Mouse (Mus musculus) Patski (cell line): ENCODE results near the gene Sgpp2. TPM values are rescaled to one million over a fixed set of nuclear protein-coding genes. Genes with fewer than 3 reads are reported as not detected.
A peak's percentile ranks its signal among the peaks of the same experiment; 100 is the strongest.

Source experiments
- ATAC-seq: fragments of 100-300 bp; one replicate; pipeline ENCODE4 v1.8.0; 2021
- CTCF ChIA-PET: fragments of 350-600 bp; sonication (Branson Sonifier 250); formaldehyde crosslinking; loops from one replicate; lab custom pipeline; 2022; ENCODE audit warnings: inconsistent platforms; lab: Charles Lee
- POLR2A ChIA-PET: fragments of 350-600 bp; sonication (Branson Sonifier 250); formaldehyde crosslinking; loops from one replicate; lab custom pipeline; 2022; ENCODE audit warnings: antibody characterized with exemption, inconsistent platforms; lab: Charles Lee
- DNase-seq: peaks from one replicate; pipeline ENCODE4 v3.0.0-alpha.2; 2011; ENCODE audit warnings: low read depth, low spot score
- H3K27me3 ChIP-seq: fragments of 371-371 bp; one replicate; pipeline ENCODE4 v1.5.1; 2021
- CTCF ChIP-seq: fragments of 100-300 bp; IDR thresholded peaks from one replicate; pipeline ENCODE4 v1.5.1; 2021
- in situ Hi-C: fragments of 300-500 bp; cut with MboI; formaldehyde crosslinking; loops from 3 replicates; pipeline ENCODE4 v1.11.1; 2018; ENCODE audit warnings: low pct_unique_long_range_greater_than_20kb, mixed read lengths
- polyA plus RNA-seq: library from polyadenylated mRNA; unstranded; gene quantifications from one replicate; pipeline ENCODE4 v1.2.3, GENCODE M21; 2021

The Sgpp2 gene
- polyA plus RNA-seq, 1 experiment from 2014 or later, result 0.09 TPM

DNA sequence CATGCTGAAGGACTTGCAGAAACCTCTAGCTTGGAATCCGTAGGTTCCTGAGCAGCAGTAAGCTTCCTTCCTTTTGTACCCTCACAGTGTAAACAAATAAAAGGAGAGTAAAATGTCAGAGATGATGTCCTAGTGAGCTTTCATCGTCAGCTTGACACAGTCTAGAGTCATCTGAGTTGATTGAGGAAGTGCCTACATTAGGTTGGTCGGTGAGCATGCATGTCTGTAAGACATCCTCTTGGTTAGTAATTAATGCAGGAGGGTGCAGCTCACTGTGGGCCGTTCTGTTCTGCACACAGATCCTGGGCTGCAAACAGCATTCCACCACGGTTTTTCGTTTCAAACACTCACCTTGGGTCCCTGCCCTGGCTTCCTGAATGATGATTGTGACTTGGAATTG lies 60.0 kb downstream of the Sgpp2 start:
- no peak for TF ChIP-seq CTCF
- DNase-seq (no peak), ATAC-seq (no peak)
- H3K27me3 ChIP-seq, result no peaks in the 10 kb centered on the region
- ChIA-PET CTCF (no interaction called here), POLR2A (no interaction called here)
- in situ Hi-C loops, result no loop called here

DNA sequence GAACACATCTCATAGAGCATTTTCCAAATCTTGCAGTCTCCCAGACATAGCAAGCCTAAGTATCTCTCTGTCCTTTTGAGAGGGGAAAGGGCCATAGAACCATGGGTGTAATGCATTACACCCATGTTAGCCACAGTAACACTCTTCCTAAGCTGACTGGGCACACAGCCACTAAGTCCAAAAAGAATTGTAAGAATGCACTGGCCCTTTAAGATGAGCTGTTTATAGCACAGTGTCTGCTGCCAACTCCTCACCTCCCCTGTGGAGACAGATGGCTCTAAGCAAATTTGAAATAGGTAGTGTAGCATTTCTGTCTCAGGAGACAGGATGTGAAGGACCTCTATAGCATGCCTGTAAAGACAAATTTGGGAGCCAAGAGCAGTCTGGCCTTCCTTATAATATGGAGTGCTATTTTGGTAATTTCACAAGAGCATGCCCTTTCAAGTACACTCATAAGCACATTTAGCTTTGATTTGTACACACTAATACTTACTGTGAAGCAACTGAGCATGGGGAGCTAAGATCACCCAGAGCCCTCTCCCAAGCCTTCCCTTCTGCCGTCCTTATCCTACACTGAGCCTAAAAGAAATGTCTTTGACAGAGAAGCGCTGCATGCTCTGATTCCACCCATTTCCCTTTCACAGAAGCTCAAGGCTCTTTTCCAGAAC lies 61.6 kb downstream of the Sgpp2 start:
- no peaks in the 10 kb centered on the region for H3K27me3 ChIP-seq
- ATAC-seq, result peak; percentile 58
- DNase-seq, result peak; percentile 54
- POLR2A ChIA-PET, result interaction anchor here (1.5 kb wide), 1 partner anchor 16 kb away, joined by 6 read pairs; no protein-coding TSS in a partner anchor
- TF ChIP-seq CTCF, result no peak
- in situ Hi-C loops, result no loop called here
- CTCF ChIA-PET, result interaction anchor here (0.7 to 1.9 kb wide), 4 partner anchors 10 to 117 kb away, joined by 3 to 9 read pairs (median 3); no protein-coding TSS in a partner anchor

DNA sequence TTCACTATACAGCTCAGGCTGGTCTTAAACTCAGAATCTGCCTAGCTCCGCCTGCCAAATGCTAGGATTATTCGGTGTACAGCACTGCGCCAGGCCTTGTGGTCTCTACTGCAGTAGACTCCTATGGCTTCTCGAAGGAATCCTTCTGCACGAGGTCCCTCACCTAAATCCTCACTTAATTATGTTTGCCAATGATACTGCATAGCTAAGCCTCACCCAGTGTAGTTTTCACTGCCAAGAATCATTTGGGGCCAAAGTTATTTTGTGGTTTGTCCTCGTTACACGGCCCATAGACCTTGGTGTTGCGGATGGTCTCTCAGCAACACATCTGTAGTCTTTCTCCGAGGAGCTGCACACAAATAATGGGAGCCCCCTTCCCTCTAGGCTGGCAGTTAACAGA lies 62.2 kb downstream of the Sgpp2 start:
- in situ Hi-C loops, result no loop called here
- DNase-seq (peak; percentile 62), ATAC-seq (peak; percentile 57)
- no peak for TF ChIP-seq CTCF
- ChIA-PET CTCF (interaction anchor here (1.0 to 1.9 kb wide), 3 partner anchors 9 to 42 kb away, joined by 3 to 9 read pairs (median 3); no protein-coding TSS in a partner anchor), POLR2A (interaction anchor here (1.5 kb wide), 1 partner anchor 16 kb away, joined by 6 read pairs; no protein-coding TSS in a partner anchor)
- H3K27me3 ChIP-seq, result no peaks in the 10 kb centered on the region

DNA sequence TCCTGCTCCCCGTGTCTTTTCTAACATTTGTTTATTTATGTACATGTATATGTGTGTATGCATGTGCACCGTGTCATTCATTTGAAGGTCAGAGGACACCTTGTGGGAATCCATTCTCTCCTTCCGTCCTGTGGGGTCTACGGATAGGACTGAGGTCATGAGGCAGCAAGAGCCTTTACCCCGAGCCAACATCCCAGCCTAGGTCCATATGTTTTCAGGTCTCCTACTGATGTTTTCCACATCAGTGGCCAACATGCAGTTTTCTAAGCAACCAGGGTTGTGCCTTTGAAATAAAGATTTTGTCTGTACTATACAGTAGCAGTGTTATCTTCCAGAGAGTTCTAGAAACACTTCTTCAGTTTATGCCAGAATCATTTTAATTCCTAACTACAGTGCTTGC lies 63.7 kb downstream of the Sgpp2 start:
- no peaks in the 10 kb centered on the region for H3K27me3 ChIP-seq
- CTCF ChIA-PET, result no interaction called here
- no peak for TF ChIP-seq CTCF
- POLR2A ChIA-PET, result no interaction called here
- no peak for DNase-seq
- no peak for ATAC-seq
- in situ Hi-C loops, result no loop called here

DNA sequence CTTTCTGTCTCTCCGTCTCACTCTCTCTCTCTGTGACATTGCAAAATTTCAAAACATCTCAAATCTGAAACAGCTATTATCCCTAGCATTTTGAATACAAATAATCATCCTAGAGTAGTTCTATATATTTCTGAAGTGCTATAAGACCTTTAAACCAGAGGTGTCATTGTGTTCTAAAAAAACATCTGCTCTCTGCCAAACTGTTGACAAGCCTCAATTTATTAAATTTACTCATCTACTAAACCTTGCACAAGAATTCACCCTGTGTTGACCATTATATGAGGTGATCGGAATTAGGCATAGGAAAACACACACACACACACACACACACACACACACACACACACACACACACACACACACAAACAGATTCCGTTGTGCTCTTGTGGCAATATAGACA lies 64.9 kb downstream of the Sgpp2 start:
- no peak for DNase-seq
- ATAC-seq, result no peak
- POLR2A ChIA-PET, result interaction anchor here (0.9 kb wide), 1 partner anchor 19 kb away, joined by 3 read pairs; no protein-coding TSS in a partner anchor

DNA sequence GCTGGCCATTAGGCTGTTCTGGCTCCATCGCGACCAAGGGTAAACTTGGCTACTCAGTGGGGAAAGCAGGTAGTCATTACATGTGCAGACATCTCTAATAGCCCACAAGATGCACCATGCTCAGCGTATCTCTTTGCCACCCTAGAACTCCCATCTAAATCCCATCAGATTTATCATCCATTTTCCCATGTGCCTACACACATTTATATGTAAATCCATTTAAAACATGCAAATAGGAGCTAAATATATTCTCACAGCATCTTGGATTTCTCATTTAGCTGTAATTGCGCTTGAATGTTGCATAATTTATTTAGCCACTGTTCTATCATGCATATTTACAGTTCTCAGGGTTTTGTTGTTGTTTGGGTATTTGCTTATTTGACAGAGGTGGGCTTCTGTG lies 70.8 kb downstream of the Sgpp2 start:
- CTCF ChIA-PET, result interaction anchor here (1.1 kb wide), 1 partner anchor 8 kb away, joined by 3 read pairs; no protein-coding TSS in a partner anchor
- no peak for TF ChIP-seq CTCF
- no peaks in the 10 kb centered on the region for H3K27me3 ChIP-seq
- DNase-seq, result no peak
- in situ Hi-C loops, result no loop called here
- no peak for ATAC-seq
- POLR2A ChIA-PET, result no interaction called here

More for the DNA sequence above, 64.9 kb downstream of the Sgpp2 start:
- in situ Hi-C loops, result no loop called here
- CTCF ChIA-PET, result no interaction called here
- H3K27me3 ChIP-seq, result no peaks in the 10 kb centered on the region
- no peak for TF ChIP-seq CTCF

DNA sequence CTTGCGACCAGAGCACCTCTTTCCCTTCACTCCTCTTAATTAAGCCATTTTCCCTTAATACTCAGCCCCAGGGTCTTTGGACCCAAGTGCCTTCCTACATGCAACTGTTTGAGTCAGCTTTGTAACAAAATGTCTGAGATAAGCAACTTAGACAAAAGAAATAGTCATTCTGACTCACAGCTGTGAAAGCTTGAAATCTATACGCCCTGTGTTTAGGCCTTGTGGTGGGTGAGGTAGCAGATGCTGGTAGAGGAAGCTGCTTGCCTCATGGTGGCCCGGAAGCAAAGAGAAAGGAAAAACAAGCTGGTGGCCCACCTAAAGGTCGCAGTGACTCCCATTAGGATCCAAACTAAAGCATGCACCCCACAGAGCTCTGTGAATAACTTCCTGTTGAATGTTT lies 77.7 kb downstream of the Sgpp2 start:
- TF ChIP-seq CTCF, result no peak
- POLR2A ChIA-PET, result interaction anchor here (1.2 kb wide), 1 partner anchor 16 kb away, joined by 6 read pairs; no protein-coding TSS in a partner anchor
- no peaks in the 10 kb centered on the region for H3K27me3 ChIP-seq
- CTCF ChIA-PET, result interaction anchor here (2.2 kb wide), 1 partner anchor 16 kb away, joined by 9 read pairs; no protein-coding TSS in a partner anchor
- in situ Hi-C loops, result no loop called here
- ATAC-seq (no peak), DNase-seq (no peak)

DNA sequence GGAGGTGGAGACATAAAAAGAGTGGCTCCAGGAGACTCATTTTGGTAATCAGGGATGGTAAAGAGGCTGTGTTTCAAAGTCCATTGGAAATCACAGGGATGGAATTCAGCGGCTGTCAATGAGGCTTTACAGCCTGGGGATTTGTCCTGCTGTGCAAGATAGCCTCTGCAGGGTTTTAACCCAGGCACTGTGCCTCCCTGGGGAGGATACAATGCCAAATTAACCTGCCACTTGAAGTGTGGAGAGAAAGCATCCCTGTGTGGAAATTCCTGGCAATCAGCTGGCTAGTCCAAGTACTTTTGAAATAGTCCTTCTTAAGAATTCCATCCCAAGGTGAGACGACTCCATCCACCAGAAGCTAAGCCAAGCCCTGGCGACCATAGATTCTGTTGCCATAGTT lies 78.7 kb downstream of the Sgpp2 start:
- in situ Hi-C loops, result no loop called here
- ChIA-PET CTCF (interaction anchor here (1.2 kb wide), 1 partner anchor 30 kb away, joined by 3 read pairs; no protein-coding TSS in a partner anchor), POLR2A (no interaction called here)
- ATAC-seq (peak; percentile 88), DNase-seq (peak; percentile 60)
- no peaks in the 10 kb centered on the region for H3K27me3 ChIP-seq
- TF ChIP-seq CTCF, result no peak

DNA sequence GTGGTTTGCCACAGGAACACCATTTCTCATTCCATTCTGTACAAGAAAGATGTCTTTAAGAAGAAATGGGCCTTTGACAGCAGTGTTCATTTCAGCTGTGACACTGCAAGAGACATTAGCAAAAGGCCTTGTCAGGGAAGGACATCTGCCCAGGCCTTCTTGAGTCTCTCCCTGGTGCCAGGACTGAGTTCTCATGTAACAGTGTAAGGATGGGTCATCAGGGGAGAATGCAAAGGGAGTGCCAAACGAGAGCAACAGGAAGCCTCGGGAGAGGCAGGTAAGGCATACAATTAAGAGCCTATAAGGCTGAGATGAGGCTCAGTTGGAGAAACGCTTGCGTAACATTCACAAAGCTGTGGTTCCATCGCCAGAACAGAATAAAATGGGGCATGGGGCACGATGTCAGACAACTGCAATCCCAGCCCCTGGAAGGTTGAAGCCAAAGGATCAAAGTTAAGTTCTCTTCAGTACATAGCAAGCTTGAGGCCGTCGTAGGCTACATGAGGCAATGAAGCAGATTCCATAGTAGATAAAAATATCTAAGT lies 85.1 kb downstream of the Sgpp2 start:
- CTCF ChIA-PET, result no interaction called here
- in situ Hi-C loops, result no loop called here

DNA sequence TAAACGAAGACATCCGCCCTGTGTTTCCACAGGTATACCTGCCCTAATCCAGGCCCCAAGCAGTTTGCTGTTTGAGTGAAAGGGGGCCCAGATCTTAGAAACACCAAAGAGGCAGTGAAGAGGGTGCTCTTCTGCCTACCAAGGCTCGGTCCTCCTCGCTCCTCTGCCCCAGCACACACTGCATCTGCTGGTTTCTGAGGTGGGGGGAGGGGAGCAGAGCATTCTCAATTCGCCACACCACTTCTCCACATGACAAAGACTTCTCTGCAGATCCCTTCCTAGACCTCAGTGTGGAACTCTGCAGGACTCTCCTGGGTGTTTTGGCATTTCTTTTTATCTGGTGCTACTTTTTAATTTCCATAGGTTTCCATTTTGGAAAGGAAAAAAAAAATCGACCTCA lies 85.6 kb downstream of the Sgpp2 start:
- CTCF ChIA-PET, result no interaction called here
- POLR2A ChIA-PET, result interaction anchor here (1.1 kb wide), 1 partner anchor 93 kb away, joined by 3 read pairs; no protein-coding TSS in a partner anchor
- no peaks in the 10 kb centered on the region for H3K27me3 ChIP-seq
- DNase-seq (no peak), ATAC-seq (no peak)
- TF ChIP-seq CTCF, result no peak
- in situ Hi-C loops, result no loop called here

More for the DNA sequence above, 85.1 kb downstream of the Sgpp2 start:
- H3K27me3 ChIP-seq, result no peaks in the 10 kb centered on the region
- no peak for TF ChIP-seq CTCF
- DNase-seq (no peak), ATAC-seq (no peak)
- POLR2A ChIA-PET, result interaction anchor here (1.1 kb wide), 1 partner anchor 92 kb away, joined by 3 read pairs; no protein-coding TSS in a partner anchor
